Mouse (Mus musculus) frontal cortex, adult 2 months (tissue): ENCODE results near the gene Eif4h. TPM values are rescaled to one million over a fixed set of nuclear protein-coding genes. Genes with fewer than 3 reads are reported as not detected.
"Not testable (repeated sequence)": the region's sequence is repeated elsewhere in the genome, so short reads cannot be mapped to it uniquely, and the experiment has no call there.

Experiments used
- DNase-seq, 2 experiments: peaks; one replicate each; pipeline ENCODE4 v3.0.0; 2022; ENCODE audit warnings: low spot score in 1 of 2; ENCODE audit errors: extremely low spot score in 1 of 2
- polyA plus RNA-seq: library from polyadenylated mRNA; depleted of rRNA; stranded (reverse); fragments of >200 nt; gene quantifications from 2 replicates; pipeline ENCODE4 v1.2.3, GENCODE M21; 2012

Gene Eif4h
- polyA plus RNA-seq, 1 experiment = 343 TPM

GRCm38 (mm10) chr5:134650926-134651325, 11.6 kb upstream of the Eif4h start:
- peak in 1 of 2 experiments; percentile 49 for DNase-seq

DNA sequence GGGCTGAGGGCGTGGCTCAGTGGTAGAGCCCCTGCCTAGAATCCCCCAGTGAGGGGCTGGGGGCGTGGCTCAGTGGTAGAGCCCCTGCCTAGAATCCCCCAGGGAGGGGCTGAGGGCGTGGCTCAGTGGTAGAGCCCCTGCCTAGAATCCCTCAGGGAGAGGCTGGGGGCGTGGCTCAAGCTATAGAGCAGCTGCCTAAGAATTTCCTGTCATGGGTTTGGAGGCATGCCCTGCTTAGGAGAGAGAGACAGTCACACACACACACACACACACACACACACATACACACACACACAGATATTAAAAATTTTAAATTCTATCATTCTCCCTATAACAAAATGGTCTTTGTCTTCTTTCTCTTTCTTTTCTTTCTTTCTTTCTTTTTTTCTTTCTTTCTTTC, 9.7 kb upstream of the Eif4h start:
- not testable (repeated sequence) for DNase-seq

- DNase-seq = no peak
Measured at GRCm38 (mm10) chr5:134647394-134647793, 8.1 kb upstream of the Eif4h start.

- DNase-seq = no peak
Measured at GRCm38 (mm10) chr5:134646461-134646860, 7.2 kb upstream of the Eif4h start.

DNA sequence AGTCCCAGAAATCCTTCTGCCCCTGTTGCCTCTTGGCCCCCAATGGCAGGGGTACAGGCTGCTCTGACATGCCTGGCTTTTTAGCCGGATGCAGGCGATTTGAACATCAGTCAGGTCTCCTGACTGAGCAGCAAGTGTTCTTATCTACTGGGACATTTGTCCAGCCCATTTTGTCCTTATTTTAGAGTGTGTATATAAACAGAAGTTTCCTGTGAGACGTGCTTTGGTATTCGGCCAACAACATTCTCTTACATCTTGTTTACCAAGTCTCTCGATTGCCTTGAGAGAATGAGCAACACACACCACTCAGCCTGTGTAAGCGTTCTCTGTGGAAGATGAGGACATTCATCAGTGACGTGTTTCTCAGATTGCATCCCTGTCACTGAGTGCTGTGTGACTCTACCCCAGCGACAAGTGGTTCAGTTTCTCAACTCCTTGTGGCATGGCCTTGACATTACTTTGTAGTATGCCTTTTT, 5.4 kb upstream of the Eif4h start:
- no peak for DNase-seq

DNA sequence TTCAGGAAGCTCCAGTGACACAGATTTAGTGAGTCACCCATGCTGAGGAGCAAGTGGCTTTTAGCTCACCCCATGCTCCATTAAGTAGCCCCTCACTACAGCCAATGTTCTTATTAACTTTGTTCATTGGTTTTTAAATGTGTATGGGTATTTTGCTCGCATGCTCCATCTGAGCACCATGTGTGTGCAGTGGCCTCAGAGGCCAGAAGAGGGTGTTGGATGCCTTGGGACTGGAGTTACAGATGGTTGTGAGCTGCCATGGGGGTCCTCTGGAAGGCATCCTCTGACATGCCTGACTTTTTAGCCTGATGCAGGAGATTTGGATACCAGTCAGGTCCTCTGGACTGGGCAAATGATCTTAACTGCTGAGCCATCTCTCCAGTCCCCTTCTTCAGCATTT, 4.8 kb upstream of the Eif4h start:
- no peak for DNase-seq

GRCm38 (mm10) chr5:134640371-134640770, 1.1 kb upstream of the Eif4h start:
- DNase-seq = no peak

DNA sequence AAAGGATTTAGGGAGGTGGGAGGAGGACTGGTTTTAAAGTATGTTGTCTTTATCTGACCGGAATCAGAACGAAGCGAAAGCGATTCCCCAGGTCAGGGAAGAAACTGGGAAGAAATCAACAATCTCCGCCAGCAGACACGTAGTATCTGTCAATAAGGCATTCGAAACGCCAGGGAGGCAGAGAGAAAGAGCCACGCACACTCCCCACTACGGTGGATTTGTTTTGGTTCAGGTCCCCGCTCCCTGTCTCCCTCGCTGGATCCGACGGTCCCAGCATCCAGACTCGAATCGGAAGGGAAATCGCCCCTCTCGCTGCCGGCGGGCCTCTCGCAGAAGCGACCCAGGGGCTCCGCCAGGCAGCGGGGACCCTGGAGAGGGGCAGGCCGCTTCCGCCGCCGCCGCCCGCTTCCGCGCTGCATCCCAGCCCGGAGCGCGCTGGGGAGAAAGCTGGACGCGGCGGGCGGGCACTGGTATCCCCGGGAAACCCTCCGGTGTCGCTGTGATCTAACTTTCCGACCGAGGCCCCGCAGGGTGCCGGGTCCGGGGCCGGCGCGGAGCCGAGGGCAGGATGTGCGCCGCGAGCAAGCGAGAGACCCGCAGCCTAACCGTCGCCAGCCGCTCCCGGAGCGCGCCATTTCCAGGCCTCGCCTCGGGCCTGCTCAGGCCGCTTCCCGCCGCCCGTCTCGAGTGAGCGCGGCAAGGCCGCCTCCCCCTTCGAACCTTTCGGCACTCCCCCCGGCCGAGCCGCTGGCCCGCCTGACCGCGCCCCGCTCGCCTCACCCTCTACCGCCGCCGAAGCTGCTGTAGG, 625 bp downstream of the Eif4h start:
- DNase-seq = no peak

DNA sequence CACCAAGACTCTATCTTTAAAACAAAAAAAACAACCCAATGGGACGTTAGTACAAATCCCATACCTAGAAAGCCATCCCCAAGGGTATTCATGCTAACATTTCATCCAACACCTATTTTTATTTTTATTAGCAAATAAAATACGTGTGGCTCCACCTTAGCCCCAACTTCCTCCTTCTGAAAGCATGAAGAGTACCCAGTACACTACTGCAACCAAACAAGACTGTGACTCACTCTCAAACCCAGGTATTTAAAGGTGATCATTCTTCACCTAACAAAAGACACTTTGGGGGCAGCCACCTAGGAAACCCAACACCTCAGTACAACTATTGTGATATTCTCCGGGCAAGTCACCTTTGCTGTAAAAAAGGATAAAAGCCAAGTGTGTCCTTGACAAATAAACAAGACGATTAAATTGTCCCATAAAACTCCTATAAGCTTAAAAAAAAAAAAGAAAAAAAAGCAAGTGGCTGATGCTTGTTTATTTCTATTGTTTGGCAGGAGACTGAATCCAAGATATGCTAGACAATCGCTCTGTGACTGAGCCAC, 1.4 kb downstream of the Eif4h start:
- no peak for DNase-seq

DNA sequence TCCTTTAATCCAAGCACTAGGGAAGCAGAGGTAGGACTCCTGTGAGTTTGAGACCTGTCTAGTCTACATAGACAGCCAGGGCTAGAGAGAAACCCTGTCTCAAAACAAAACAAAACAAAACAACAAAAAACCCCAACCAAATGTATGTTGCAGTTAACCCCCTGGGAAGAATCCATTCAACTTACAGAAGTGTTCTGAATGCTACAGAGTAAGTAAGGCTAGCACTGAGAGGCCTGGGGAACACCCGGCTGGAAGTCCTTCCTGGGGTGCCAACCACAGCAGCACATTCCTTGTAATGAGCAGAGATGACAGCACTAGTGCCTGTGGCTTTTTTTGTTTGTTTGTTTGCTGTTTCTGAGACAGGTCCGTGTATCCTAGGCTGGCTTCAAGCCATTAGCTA, 6.4 kb downstream of the Eif4h start:
- no peak for DNase-seq

GRCm38 (mm10) chr5:134630835-134631234, 8.5 kb downstream of the Eif4h start:
- DNase-seq = no peak

DNA sequence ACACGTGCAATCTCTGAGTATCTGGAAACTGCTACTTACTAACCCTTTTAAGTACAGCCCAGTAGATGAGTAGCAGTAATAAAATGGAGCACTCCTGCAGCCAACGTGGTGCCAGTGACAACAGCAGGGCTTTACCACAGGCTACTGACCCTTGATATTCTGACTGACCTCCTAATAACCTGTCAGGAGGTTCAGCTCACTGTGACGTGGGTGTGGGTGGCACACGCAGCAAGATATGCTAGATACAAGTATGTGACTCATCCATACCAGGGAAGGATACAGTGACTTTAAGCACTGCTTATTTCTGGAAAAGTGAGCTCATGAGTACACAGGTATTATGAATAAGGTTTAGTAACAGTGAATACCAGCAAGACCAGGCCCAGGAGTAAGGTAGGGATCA, 9.8 kb downstream of the Eif4h start:
- peak in 1 of 2 experiments; percentile 23 for DNase-seq

- DNase-seq = peak in 1 of 2 experiments; percentile 58
Measured at GRCm38 (mm10) chr5:134622069-134622468, 17.2 kb downstream of the Eif4h start.

GRCm38 (mm10) chr5:134621099-134621640, 18.1 kb downstream of the Eif4h start:
- no peak for DNase-seq

DNA sequence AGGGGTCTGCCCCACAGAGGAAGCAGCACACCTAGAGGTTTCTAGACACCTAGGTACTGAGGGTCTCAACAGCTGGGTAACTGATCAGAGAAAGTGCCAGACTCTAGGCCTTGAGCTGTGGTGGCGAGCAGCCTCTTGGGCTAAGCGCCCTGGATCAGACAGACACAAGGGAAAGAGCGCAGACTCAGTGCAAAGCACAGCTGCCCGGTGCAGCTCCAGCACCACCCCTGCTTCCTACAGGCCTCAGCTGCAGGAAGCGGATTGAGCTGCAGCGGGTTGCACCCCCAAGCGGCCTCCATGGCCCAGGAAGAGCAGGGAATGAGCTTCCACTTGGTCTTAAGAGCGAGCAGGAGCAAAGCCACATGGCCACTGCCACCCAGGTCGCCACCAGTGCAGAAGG, 18.8 kb downstream of the Eif4h start:
- no peak for DNase-seq

- DNase-seq = peak in 1 of 2 experiments; percentile 78
Measured at GRCm38 (mm10) chr5:134617071-134617470, 22.2 kb downstream of the Eif4h start.

DNA sequence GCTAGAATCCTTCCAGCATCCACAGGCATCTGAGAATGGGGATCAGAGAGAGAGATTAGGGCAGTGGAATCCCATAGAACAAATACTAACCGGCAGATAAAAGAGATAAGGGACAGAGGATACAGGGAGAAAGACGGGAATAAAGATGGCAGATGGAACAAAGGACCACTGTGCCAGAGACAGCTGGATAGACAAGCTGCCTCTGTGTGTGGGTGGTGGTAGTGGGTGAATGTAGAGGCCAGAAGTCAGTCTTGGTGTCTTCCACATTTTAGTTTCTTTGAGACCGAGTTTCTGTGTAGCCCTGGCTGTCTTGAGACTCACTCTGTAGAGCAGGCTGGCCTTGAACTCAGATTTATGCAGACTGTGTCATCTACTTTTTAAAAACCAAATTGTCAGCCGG, 23.5 kb downstream of the Eif4h start:
- no peak for DNase-seq

DNA sequence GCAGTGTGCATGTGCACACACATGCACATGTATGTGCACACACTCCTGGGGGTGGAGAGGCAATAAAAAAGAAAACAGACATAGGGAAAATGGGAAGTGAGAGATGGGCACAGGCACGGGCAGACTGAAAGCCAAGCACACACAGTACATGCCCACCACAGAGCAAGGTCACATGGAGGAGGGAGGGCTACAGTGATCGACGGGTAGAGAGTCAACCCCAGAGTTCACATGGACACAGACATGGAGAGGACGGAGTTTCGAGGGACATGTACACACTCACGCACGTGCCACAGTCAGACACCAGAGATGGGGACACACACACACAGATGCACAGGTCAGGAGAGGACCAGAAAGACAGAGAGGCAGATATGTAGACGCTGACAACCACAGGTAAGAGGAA, 23.9 kb downstream of the Eif4h start:
- no peak for DNase-seq

GRCm38 (mm10) chr5:134614802-134615201, 24.5 kb downstream of the Eif4h start, which contains the start of gene Lat2:
Gene Lat2 (minus strand): TSS chr5:134615025.
- peak in 1 of 2 experiments; percentile 58 for DNase-seq

- DNase-seq = no peak
Measured at GRCm38 (mm10) chr5:134614296-134614695, 25.0 kb downstream of the Eif4h start.

DNA sequence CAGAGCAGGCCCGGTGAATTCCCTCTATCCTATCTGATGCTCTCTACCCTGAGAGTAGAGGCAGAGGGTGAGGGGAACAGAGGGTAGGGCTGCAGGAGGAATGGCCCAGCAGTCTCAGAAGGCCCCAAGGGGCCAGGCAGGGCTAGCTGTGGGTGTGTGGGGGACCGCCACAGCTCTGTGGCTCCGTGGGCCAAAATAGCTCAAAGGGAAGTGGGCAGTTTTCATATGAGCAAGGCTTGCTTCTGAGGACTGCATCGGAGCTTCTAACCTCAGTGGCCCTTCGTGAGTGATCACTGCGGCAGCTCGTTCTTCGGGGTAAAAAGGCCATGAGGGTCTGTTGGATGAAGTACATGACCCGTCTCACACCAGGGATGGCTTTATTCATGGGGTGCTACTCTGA, 25.6 kb downstream of the Eif4h start:
- DNase-seq = no peak
